Mouse (Mus musculus) brain, embryonic 14.5 days (tissue): ENCODE results near the gene Zdhhc11.

ENCODE experiments used
- CTCF ChIP-seq: fragments of 200-500 bp; IDR thresholded peaks from 2 replicates; pipeline ENCODE4 v1.5.1; 2012; ENCODE audit warnings: inconsistent platforms, mild to moderate bottlenecking, moderate library complexity, borderline replicate concordance; ENCODE audit not compliant: insufficient read depth, insufficient read length; ENCODE audit errors: extremely low read depth
- POLR2A ChIP-seq: fragments of 200-500 bp; IDR thresholded peaks from 2 replicates; pipeline ENCODE4 v1.6.1; 2012; ENCODE audit warnings: mild to moderate bottlenecking, inconsistent platforms, borderline replicate concordance; ENCODE audit not compliant: poor library complexity, insufficient read depth, insufficient read length, severe bottlenecking; ENCODE audit errors: extremely low read depth

GRCm38 (mm10) chr13:73974523-73974922 is 10.9 kb downstream of the Zdhhc11 start:
- TF ChIP-seq POLR2A (no peak), CTCF (no peak)
